Mouse (Mus musculus): ENCODE results near the gene Rhox4d.
"Not testable (repeated sequence)": the region's sequence is repeated elsewhere in the genome, so short reads cannot be mapped to it uniquely, and the experiment has no call there.

Rhox4d gene

GRCm38 (mm10) chrX:37514059-37514458, at the start of gene Rhox4d:
Rhox4d (plus strand) TSS chrX:37514359.
- DNase-seq: not testable (repeated sequence)

- not testable (repeated sequence) for DNase-seq
These were observed 34.1 kb upstream of the Rhox4d start, which contains the start of gene Rhox4c for GRCm38 (mm10) chrX:37480037-37480436. Rhox4c (plus strand) TSS chrX:37480337.

GRCm38 (mm10) chrX:37530152-37530551, 16.0 kb downstream of the Rhox4d start, which contains the start of gene Rhox2e:
Rhox2e (plus strand) TSS chrX:37530452.
- DNase-seq: not testable (repeated sequence)

DNA sequence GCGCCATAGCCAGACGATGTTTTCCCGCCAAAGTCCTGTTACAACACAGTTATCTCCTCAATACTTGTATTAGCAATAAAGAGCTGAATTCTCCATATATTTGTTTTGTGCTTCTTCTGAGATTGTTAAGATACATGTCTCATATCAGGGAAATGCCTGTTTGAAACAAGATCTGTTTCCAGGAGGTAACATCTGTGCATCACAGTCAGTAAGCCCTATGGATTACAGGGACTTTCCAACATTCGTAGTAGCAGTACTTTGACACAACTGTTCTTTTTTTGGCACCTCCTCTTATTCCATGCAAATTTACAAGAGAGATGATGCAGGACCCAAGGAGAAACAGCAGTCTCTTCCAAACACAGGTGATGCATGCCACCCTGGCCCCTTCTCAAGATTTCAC, 27.6 kb downstream of the Rhox4d start, which contains the start of gene Rhox3e:
Gene Rhox3e (plus strand): TSS at position 301 of the 400 bp plus-strand sequence.
- DNase-seq: not testable (repeated sequence)

- DNase-seq: not testable (repeated sequence)
These were observed 43.0 kb downstream of the Rhox4d start, which contains the start of gene Rhox4e for GRCm38 (mm10) chrX:37557112-37557511. Rhox4e (plus strand) TSS chrX:37557412.
